Mouse (Mus musculus) kidney, embryonic 14.5 days (tissue): ENCODE results near the gene Tspoap1. TPM values are rescaled to one million over a fixed set of nuclear protein-coding genes. Genes with fewer than 3 reads are reported as not detected.

ENCODE experiments used
- ATAC-seq: fragments of 200-750 bp; cut with Nextera tagmentation; 2 replicates; pipeline ENCODE4 v1.8.0; 2017; ENCODE audit warnings: moderate number of reproducible peaks, mild to moderate bottlenecking, moderate TSS enrichment, moderate library complexity; ENCODE audit not compliant: low FRiP score, low TSS enrichment
- H3K27ac ChIP-seq: fragments of 300-500 bp; sonication (generic); 2 replicates; pipeline ENCODE4 v1.5.1; 2014; ENCODE audit warnings: low read depth, mild to moderate bottlenecking, low read length, moderate library complexity, mixed read lengths
- H3K27me3 ChIP-seq: fragments of 300-500 bp; sonication (generic); 2 replicates; pipeline ENCODE4 v1.6.1; 2014; ENCODE audit warnings: mild to moderate bottlenecking, low read length; ENCODE audit not compliant: control insufficient read depth, insufficient read depth
- H3K36me3 ChIP-seq: fragments of 300-500 bp; sonication (generic); 2 replicates; pipeline ENCODE4 v1.6.1; 2014; ENCODE audit warnings: low read length, mixed read lengths; ENCODE audit not compliant: control insufficient read depth, insufficient read depth
- H3K4me1 ChIP-seq: fragments of 300-500 bp; sonication (generic); 2 replicates; pipeline ENCODE4 v1.6.1; 2014; ENCODE audit warnings: low read length, mixed read lengths; ENCODE audit not compliant: control insufficient read depth, insufficient read depth
- H3K4me2 ChIP-seq: fragments of 300-500 bp; sonication (generic); replicated peaks from 2 replicates; pipeline ENCODE4 v1.6.1; 2014; ENCODE audit warnings: low read depth, mild to moderate bottlenecking, low read length
- H3K4me3 ChIP-seq: fragments of 300-500 bp; sonication (generic); 2 replicates; pipeline ENCODE4 v1.5.1; 2014; ENCODE audit warnings: mild to moderate bottlenecking, low read length
- H3K9ac ChIP-seq: fragments of 300-500 bp; sonication (generic); 2 replicates; pipeline ENCODE4 v1.6.1; 2014; ENCODE audit warnings: low read depth, mild to moderate bottlenecking, low read length, moderate library complexity
- H3K9me3 ChIP-seq: fragments of 300-500 bp; sonication (generic); 2 replicates; pipeline ENCODE4 v1.6.1; 2016; ENCODE audit warnings: low read length; ENCODE audit not compliant: control insufficient read depth
- WGBS: fragments of 180-500 bp; shearing (Covaris S2); extraction: QIAGEN DNeasy Blood & Tissue Kit; methylation state at CpG from one replicate; pipeline ENCODE4 v1.1.7; 2014; 5-methylcytosine and 5-hydroxymethylcytosine counted together
- polyA plus RNA-seq: library from polyadenylated mRNA; unstranded; fragments of >200 nt; fragmentation: Nextera tagmentation; extraction: Ambion mirVana; gene quantifications from 2 replicates; pipeline ENCODE4 v1.2.1, GENCODE M21; 2014

Tspoap1 gene
- 3.0 and 4.2 TPM in 2 replicates for polyA plus RNA-seq

DNA sequence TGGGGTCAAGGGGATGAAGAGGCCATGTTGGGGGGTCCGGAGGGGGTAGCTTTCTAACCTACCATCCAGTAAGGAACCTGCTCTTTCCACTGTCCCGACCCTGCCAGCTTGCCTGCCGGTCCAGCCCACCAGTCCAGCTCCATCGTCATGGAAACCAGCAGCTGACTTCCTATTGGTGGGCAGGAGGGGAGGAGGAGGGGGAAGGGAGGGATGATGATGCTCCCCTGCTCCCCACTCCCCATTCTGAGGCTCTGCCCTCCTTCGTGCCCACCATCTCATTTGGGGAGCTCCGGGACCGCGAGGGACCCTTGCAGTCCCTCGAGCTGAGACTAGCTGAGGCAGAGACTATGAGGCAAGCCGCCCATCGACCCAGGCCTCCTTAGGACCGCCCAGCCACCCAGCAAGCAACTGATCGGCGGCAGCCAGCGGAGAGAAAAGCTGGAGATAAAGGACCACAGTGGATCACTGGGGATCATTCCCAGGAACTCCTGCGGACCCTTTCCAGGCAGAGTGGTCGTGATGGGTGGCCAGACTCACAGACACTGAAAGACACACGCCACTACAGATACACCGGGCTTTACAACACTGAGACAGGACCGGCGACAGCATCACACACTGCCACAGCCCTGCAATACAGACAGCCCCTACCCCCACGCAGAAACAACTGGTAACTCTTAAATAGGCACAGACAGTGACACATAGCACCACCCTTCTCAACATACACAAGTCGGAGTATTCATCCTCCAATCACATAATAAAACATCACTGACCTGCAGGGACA, at the start of gene Tspoap1:
Gene Tspoap1, plus strand, starts transcription at position 241 of the 781 bp plus-strand sequence.
- Histone ChIP-seq H3K36me3 (no peaks in the 10 kb centered on the region), H3K9ac (no peak within 1 kb of the TSS)

DNA sequence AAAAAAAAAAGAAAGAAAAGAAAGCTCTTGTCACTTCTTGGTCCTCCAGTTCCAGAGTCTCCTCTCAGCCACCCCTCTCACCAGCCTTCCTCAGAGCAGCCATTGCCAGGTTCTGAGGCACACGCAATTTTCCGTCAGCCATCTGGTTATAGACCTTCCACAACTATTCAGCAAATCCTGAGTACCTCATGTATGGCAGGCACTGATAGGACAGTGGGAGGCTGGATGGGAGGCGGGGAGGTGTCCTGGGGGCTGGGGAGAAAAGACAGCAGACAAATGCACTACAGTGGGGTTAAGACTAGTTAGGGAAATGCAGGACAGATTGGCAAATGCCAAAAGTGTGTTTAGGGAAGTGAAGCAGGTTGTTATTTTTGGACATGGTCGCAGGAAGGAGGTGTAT, 48.2 kb upstream of the Tspoap1 start:
- H3K27me3 ChIP-seq, result peaks cover 6% of the 10 kb centered on the region; the same call in 1 of the 2 replicates
- ATAC-seq, result no peak

More for the DNA sequence above, at the start of gene Tspoap1:
- Histone ChIP-seq H3K9me3 (no peaks in the 10 kb centered on the region), H3K4me1 (peaks cover 9% of the 10 kb centered on the region; the same call in 1 of the 2 replicates), H3K4me2 (no peak within 1 kb of the TSS), H3K27me3 (peaks cover 57% of the 10 kb centered on the region), H3K4me3 (no peak within 1 kb of the TSS), H3K27ac (no peak within 1 kb of the TSS)
- 7% methylated on average over 23 of the region's 23 CpGs for WGBS
- ATAC-seq, result no peak

DNA sequence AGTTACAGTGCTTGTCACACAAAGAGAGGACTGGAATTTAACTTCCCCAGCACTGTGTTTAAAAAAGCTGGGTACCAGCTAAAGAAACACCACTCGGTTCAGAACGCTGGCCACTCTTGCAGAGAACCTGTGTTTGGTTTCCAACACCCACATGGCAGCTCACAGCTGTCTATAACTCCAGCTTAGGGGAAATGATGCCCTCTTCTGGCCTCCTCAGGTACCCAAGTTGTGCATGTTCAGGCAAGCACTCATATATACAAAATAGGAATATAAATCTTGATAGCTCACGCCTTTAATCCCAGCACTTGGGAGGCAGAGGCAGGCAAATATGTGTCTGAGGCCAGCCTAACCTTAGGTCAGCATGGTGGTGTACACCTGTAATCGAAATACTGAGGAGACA, 44.3 kb upstream of the Tspoap1 start:
- no peaks in the 10 kb centered on the region for H3K36me3 ChIP-seq
- H3K4me3 ChIP-seq, result no peak overlapping the region
- 89% methylated on average over 4 of the region's 4 CpGs for WGBS
- no peaks in the 10 kb centered on the region for H3K9me3 ChIP-seq
- no peaks in the 10 kb centered on the region for H3K27me3 ChIP-seq
- no peak overlapping the region for H3K4me2 ChIP-seq
- no peak overlapping the region for H3K9ac ChIP-seq
- no peak for ATAC-seq
- H3K4me1 ChIP-seq, result no peaks in the 10 kb centered on the region
- no peak overlapping the region for H3K27ac ChIP-seq

More for the DNA sequence above, 48.2 kb upstream of the Tspoap1 start:
- H3K4me2 ChIP-seq, result no peak overlapping the region
- no peaks in the 10 kb centered on the region for H3K36me3 ChIP-seq
- H3K4me3 ChIP-seq, result no peak overlapping the region
- H3K27ac ChIP-seq, result no peak overlapping the region
- H3K4me1 ChIP-seq, result peaks cover 15% of the 10 kb centered on the region; the same call in 1 of the 2 replicates
- WGBS, result 92% methylated on average over 4 of the region's 4 CpGs
- H3K9me3 ChIP-seq, result no peaks in the 10 kb centered on the region
- H3K9ac ChIP-seq, result no peak overlapping the region

DNA sequence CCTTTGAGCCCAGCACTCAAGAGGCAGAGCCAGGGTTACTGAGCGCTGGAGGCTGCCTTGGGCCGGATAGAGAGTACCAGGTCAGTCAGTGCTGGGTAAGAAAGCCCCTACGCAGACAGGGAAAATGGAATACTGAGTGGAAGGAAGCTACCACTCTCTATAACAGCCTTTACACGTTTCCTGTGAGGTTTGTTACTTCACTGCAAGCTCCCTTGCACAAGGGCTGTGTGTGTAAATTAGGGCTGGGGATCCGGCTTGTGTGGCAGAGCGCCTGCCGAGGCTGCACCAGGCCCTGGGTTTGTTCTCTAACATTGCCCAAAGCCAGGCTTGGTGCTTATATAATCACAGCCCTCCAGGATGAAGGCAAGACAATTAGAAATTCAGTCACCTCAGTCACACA, 40.8 kb upstream of the Tspoap1 start:
- no peak overlapping the region for H3K4me2 ChIP-seq
- no peaks in the 10 kb centered on the region for H3K27me3 ChIP-seq
- no peak overlapping the region for H3K9ac ChIP-seq
- no peak for ATAC-seq
- H3K9me3 ChIP-seq, result no peaks in the 10 kb centered on the region
- no peak overlapping the region for H3K27ac ChIP-seq
- no peaks in the 10 kb centered on the region for H3K4me1 ChIP-seq
- H3K36me3 ChIP-seq, result no peaks in the 10 kb centered on the region
- 83% methylated on average over 7 of the region's 7 CpGs for WGBS
- H3K4me3 ChIP-seq, result no peak overlapping the region

DNA sequence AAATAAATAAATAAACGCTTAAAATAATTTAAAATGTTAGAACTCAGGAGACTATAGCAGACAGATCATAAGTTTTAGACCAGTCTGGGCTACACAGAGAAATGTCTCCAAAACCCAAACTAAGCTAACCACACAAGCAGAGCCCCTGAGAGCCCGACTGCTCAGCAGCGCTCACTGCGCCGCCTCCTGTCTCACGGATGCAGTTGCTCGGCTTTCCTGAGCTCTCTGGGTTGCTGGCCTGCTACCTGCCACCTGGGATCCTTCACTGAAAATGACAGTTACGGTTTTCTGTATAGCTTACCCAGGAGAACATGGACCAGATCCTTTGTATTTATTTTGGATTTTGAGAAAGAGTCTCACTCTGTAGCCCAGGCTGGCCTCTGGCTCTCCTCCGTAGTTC, 40.0 kb upstream of the Tspoap1 start:
- Histone ChIP-seq H3K4me1 (peaks cover under 1% of the 10 kb centered on the region; the same call in 1 of the 2 replicates), H3K27me3 (no peaks in the 10 kb centered on the region), H3K9ac (no peak overlapping the region), H3K36me3 (no peaks in the 10 kb centered on the region), H3K4me3 (no peak overlapping the region), H3K9me3 (no peaks in the 10 kb centered on the region), H3K4me2 (no peak overlapping the region), H3K27ac (no peak overlapping the region)
- ATAC-seq, result no peak
- 58% methylated on average over 9 of the region's 9 CpGs for WGBS

DNA sequence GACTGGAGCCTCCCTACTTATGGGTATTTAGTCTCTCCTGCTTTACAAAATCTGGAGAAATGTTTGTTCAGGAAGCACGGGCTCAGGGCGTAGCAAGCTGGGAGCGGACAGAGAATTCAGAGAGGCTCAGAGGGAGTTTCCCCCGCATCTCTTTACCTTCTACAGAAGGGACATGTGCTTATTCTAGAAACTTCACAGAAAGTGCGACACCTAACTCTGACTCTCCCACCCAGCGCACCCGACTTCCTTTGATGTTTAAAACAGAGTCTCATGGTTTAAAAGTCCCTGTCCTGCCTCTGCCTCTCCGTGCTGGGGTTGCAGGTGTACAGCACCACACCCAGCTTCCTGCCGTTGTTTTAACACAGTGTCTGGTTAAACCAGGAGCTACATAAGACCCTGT, 39.5 kb upstream of the Tspoap1 start:
- WGBS, result 62% methylated on average over 9 of the region's 9 CpGs
- no peaks in the 10 kb centered on the region for H3K9me3 ChIP-seq
- no peak overlapping the region for H3K4me3 ChIP-seq

DNA sequence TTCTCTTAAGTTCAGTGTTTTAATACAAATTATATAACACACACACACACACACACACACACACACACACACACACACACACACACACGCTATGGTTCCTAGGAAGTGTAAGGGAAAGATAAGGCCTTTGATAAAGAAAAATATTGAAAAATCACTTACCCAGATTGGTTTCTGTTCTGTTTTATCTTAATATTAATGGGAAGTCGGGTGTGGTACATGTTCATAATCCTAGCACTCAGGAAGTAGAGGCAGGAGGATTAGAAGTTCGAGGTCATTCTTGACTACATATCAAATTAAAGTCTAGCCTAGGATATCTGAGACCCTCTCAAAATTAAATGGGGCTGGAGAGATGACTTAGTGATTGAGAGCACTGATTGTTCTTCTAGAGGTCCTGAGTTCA, 38.2 kb upstream of the Tspoap1 start:
- Histone ChIP-seq H3K4me1 (peaks cover 17% of the 10 kb centered on the region), H3K27ac (no peak overlapping the region), H3K27me3 (no peaks in the 10 kb centered on the region), H3K4me3 (no peak overlapping the region), H3K4me2 (no peak overlapping the region), H3K36me3 (no peaks in the 10 kb centered on the region), H3K9me3 (no peaks in the 10 kb centered on the region), H3K9ac (no peak overlapping the region)
- no peak for ATAC-seq
- 89% methylated on average over 3 of the region's 3 CpGs for WGBS

More for the DNA sequence above, 39.5 kb upstream of the Tspoap1 start:
- H3K36me3 ChIP-seq, result no peaks in the 10 kb centered on the region
- no peak overlapping the region for H3K4me2 ChIP-seq
- H3K9ac ChIP-seq, result no peak overlapping the region
- H3K4me1 ChIP-seq, result peaks cover 6% of the 10 kb centered on the region
- no peaks in the 10 kb centered on the region for H3K27me3 ChIP-seq
- no peak for ATAC-seq
- no peak overlapping the region for H3K27ac ChIP-seq

DNA sequence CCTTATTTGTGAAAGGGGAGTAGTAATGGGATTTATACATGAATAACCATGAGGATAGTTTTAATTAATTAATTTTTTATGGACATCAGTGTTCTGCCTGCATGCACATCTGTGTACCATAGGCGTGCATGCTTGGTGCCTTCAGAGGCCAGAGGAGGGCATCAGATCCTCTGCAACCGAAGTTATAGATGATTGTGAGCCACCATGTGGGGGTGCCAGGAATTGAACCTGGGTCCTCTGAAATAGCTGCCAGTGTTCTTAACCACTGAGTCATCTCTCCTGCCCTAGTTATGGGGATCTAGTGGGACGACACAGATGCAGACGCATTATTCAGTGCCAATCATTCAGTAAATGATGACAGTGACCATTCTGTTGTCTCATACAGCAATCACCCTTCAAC, 37.5 kb upstream of the Tspoap1 start:
- Histone ChIP-seq H3K9me3 (no peaks in the 10 kb centered on the region), H3K9ac (no peak overlapping the region), H3K27me3 (no peaks in the 10 kb centered on the region), H3K4me2 (no peak overlapping the region), H3K27ac (no peak overlapping the region), H3K4me3 (no peak overlapping the region), H3K4me1 (peaks cover 17% of the 10 kb centered on the region), H3K36me3 (no peaks in the 10 kb centered on the region)
- ATAC-seq, result no peak
- 90% methylated on average over 4 of the region's 4 CpGs for WGBS

DNA sequence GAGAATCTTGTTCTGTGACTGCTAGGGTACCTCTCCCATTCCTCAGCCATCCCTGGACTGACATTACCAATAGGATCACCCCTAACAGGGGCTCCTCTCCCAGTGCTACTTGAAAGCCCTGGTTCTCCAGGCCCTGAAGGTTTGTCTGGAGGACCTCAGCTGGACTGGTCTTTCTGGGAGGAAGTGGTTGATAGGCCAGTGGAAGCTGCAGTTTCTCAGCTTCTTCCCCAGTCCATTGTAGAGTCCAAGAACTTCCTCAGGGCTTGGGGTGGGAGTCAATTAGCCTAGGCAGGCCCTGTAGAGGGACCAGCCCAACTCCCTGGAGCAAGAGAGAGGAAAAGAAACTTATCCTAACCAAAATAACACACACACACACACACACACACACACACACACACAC, 34.8 kb upstream of the Tspoap1 start:
- H3K27ac ChIP-seq, result peak overlapping the region; percentile 82
- H3K4me2 ChIP-seq, result no peak overlapping the region
- no peak for ATAC-seq
- H3K27me3 ChIP-seq, result no peaks in the 10 kb centered on the region
- no peak overlapping the region for H3K4me3 ChIP-seq
- H3K4me1 ChIP-seq, result peaks cover 17% of the 10 kb centered on the region
- no peak overlapping the region for H3K9ac ChIP-seq
- no peaks in the 10 kb centered on the region for H3K9me3 ChIP-seq
- H3K36me3 ChIP-seq, result no peaks in the 10 kb centered on the region
